Mouse (Mus musculus) cortical plate, adult 2 months (tissue): ENCODE measurements at regions not wholly inside any gene's neighbourhood (a gene's known extent, or its start where the extent isn't known, plus 50 kb on each side); places are given as distances from the start of the nearest gene placed in this dataset.

Experiments used
- CTCF ChIP-seq: fragments of 200-500 bp; IDR thresholded peaks from 2 replicates; pipeline ENCODE4 v1.5.1; 2011; ENCODE audit warnings: mild to moderate bottlenecking, control low read depth, low read length; ENCODE audit not compliant: insufficient read depth; ENCODE audit errors: extremely low read depth
- POLR2A ChIP-seq: fragments of 200-500 bp; IDR thresholded peaks from 2 replicates; pipeline ENCODE4 v1.6.1; 2011; ENCODE audit warnings: mild to moderate bottlenecking, low read length, control low read depth; ENCODE audit not compliant: insufficient read depth; ENCODE audit errors: extremely low read depth

GRCm38 (mm10) chr15:86737945-86738344 is 523.7 kb downstream of the Tbc1d22a start:
- TF ChIP-seq POLR2A, result no peak
- TF ChIP-seq CTCF, result no peak
